Mouse (Mus musculus): Measurements from ENCODE around the gene Slc39a11. TPM values are rescaled to one million over a fixed set of nuclear protein-coding genes. Genes with fewer than 3 reads are reported as not detected.

Gene Slc39a11
- polyA plus RNA-seq (2012; rRNA removed) = 10.4 and 12.2 TPM in 2 replicates

DNA sequence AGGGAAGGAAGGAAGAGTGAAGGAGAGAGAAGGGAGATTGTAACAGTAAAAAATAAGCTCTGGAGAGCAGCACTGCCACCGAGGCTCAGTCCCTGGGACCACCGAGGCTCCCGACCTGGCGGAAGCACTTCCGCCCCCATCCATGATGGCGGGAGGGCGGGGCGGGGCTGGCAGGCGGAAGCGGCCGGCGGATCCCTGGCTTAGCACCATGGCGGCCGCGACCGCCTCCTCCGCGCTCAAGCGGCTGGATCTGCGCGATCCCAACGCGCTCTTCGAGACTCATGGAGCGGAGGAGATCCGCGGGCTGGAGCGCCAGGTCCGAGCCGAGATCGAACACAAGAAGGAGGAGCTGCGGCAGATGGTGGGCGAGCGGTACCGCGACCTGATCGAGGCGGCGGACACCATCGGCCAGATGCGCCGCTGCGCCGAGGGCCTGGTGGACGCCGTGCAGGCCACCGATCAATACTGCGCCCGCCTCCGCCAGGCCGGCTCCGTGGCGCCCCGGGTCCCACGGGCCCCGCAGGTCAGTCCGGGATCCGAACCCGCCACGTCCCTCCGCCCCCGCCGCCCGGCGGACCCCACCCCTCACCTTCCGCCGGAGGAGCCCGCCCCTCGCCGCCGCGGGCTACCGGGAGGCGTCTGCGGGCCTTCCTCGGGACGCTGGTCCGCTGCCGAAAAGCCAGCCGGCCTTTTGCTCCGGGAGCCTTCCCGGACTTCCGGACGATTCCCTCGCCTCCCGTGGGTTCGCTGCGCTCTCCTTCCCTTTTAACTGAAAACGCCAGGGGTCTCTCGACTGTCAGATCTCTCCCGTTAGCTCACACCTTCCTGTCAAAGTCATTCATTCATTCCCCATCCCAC lies at the start of gene Slc39a11:
TSS of gene Slc39a11 (minus strand) at position 727 of the 858 bp plus-strand sequence.

DNA sequence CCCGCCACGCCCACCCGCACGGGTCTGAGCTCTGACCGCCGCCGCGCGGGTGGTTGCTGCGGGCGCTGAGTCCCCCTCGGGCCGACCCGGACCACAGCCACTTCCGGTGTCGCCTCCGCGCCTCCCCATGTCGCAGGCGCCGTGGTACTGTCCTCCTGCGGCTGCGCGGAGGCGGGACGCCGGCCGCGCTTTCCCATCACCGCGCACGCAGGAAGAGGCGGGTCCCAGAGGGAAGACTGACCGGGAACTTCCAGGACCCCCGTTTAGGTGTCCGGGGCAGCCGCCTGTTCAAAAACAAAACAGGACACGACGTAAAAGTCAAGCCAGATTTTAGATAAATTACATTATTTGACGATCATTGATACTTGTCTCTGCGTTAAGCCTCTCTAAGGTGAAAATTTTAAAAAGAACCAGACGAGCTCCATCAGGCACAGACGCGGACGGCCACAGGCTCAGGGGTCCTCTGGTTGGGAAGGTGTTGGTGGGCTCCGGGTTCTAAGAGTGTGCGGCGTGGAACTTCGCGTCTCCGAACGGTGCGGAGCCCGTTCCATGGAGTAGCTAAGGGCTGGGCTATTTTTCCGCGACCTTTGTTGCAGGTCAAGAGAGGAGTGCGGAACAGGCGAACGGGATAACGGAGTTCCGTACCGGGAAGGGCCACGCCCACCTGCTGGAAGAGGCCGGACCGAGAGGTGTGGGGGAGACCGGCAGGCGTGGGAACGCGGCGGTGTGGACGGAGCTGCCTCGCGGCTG lies 34.3 kb upstream of the Slc39a11 start, which contains the start of the genes Fam104a and D11Wsu47e:
TSS of gene Fam104a (minus strand) at position 199 of the 750 bp plus-strand sequence.
TSS of gene D11Wsu47e (plus strand) at position 456 of the 750 bp plus-strand sequence.

DNA sequence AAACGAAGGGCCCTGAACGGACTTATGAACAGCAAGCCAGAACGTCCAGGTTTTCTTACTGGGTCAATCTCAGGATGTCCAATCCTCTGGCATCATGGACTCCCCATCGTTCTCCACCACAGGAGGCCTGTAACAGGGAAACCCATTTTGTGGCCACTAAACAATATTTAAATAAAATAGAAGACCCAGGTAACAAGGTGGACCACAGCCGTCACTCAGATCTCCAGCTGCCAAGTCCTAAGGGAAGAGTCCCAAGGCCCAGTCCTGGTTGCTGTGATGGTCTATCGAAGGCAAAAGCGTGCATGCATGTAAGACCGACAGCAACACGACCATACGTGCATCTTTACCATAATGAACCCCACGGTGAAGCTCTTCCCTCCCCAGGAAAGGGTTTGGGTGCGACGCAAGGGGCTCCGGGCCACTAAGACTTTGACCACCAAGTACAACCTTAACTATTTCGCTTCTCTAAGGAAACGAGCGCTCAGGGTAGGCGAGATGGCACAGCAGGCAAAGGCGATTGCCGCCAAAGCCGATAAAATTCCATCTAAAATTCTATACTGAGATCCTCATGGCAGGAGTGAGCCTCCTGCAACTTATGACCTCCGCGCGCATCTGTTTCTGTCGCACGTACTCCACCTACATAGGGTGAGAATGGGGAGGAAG lies 1.1 kb downstream of the Slc39a11 start, which contains the start of gene Cog1:
TSS of gene Cog1 (plus strand) at position 480 of the 663 bp plus-strand sequence.

DNA sequence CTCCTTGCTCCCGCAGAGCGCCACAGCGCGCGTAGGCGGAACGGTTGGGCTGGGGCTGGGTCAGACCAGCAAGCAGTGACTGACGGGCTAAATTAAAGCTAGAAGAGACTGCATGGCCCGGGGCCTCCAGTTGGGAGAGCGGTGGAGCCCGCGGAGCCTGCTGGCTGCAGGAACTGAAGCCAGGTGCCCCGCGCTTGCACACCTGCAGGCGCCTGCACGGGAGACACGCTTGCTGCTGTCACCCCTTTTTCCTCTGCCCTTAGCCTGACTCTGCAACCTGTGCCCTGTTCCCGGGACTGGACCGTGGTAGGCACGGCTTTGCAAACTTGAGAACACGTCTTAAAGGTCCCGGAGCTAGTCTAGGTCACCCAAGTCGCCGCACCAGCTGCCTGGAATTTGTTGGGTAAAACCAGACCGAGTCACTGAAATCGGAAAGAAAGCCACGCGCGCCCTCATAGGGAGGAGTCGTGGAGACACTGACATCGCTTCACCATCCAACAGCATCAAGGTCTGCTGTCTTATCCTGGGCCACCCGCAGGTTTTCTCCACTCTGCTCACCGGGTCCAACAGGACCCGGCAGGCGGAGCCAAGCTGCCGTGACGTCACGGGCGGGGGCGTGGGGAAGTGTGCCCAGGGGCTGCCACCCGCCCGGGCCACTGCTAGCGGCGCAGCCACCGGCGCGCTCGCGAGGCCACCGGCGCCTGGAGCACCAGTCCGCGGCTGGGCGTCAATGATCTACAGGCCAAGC lies 31.0 kb downstream of the Slc39a11 start, which contains the start of gene Sstr2:
TSS of gene Sstr2 (plus strand) at position 671 of the 748 bp plus-strand sequence.

Other genes with a start within 250 kb of the Slc39a11 start
- gene Sstr2, start 30.7 kb downstream of the Slc39a11 start, polyA plus RNA-seq (2012; rRNA removed) = 7.3 and 8.9 TPM in 2 replicates
- gene Cog1, start 910 bp downstream of the Slc39a11 start, polyA plus RNA-seq (2012; rRNA removed) = 26.3 and 34.5 TPM in 2 replicates
- gene Fam104a, start 34.1 kb upstream of the Slc39a11 start, polyA plus RNA-seq (2012; rRNA removed) = 25.4 and 32.0 TPM in 2 replicates
- gene D11Wsu47e, start 34.3 kb upstream of the Slc39a11 start, polyA plus RNA-seq (2012; rRNA removed) = 29.6 and 34.9 TPM in 2 replicates
- 0.13 and 0.20 TPM in 2 replicates for gene Cpsf4l, start 59.9 kb upstream of the Slc39a11 start, polyA plus RNA-seq (2012; rRNA removed)
- gene Cdc42ep4, start 101.8 kb upstream of the Slc39a11 start, polyA plus RNA-seq (2012; rRNA removed) = 51.8 and 59.7 TPM in 2 replicates